Mouse (Mus musculus) large intestine, adult 2 months (tissue): ENCODE data around the gene Trub1. TPM values are rescaled to one million over a fixed set of nuclear protein-coding genes. Genes with fewer than 3 reads are reported as not detected.

Experiments used
- DNase-seq: peaks from one replicate; pipeline ENCODE4 v3.0.0-alpha.2; 2012; ENCODE audit warnings: low read depth, low spot score
- WGBS: fragments of 180-500 bp; shearing (Covaris S2); methylation state at CpG from one replicate; pipeline ENCODE4 v1.1.7; 2018; 5-methylcytosine and 5-hydroxymethylcytosine counted together
- polyA plus RNA-seq: library from polyadenylated mRNA; depleted of rRNA; stranded (reverse); fragments of >200 nt; gene quantifications from 2 replicates; pipeline ENCODE4 v1.2.3, GENCODE M21; 2012

Trub1 gene
- polyA plus RNA-seq, 1 experiment: 3.5 TPM

- WGBS: 58% methylated on average over 7 of the region's 7 CpGs
- DNase-seq: no peak
Measured at GRCm38 (mm10) chr19:57437042-57437441, 15.7 kb upstream of the Trub1 start.

- 95% methylated on average over 5 of the region's 5 CpGs for WGBS
- DNase-seq: no peak
Measured at GRCm38 (mm10) chr19:57439296-57439695, 13.4 kb upstream of the Trub1 start.

DNA sequence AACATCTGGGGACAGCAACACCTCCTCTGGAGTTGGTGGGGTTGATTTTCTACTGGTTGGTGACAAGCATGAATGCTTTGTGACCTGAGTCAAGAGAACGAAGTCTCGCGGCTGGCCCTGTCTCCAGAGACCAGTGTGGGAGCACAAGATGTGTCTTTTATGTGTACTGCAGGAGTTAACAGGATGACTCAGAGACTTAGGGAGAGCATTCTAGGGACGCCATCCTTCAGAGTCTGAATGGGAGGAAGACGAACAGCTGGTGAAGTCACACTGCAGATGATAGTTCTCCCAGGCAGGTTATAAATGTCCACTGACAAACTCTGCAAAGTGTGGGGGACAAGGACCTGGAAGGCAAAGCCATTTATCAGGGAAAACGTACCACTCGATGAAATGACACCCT is 11.2 kb upstream of the Trub1 start:
- WGBS: 35% methylated on average over 7 of the region's 7 CpGs
- no peak for DNase-seq

GRCm38 (mm10) chr19:57442936-57443657 is 9.6 kb upstream of the Trub1 start:
- DNase-seq: no peak
- 37% methylated on average over 8 of the region's 8 CpGs for WGBS

DNA sequence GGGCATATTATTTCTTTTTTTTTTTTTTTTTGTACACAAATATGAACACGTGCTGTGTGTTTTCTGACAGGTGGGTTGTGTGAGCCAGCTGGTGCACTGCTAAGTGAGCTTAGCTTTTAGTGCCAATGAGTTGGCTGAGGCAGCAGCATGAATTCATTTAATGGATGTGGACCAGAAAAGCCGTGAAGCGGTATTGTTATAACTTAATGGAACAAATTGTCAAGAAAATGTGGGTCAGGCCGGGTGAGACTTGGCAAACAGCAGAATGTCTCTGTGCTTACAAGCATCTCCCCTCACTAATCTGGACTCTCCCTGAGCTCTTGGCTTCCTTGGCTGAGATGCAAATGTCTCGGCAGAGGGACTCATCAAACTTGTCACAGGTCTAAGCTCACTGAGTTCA is 7.7 kb upstream of the Trub1 start:
- WGBS: 45% methylated on average over 5 of the region's 5 CpGs
- DNase-seq: no peak

- DNase-seq: no peak
- 81% methylated on average over 1 of the region's 1 CpGs for WGBS
Measured at GRCm38 (mm10) chr19:57450849-57451248, 1.9 kb upstream of the Trub1 start.

DNA sequence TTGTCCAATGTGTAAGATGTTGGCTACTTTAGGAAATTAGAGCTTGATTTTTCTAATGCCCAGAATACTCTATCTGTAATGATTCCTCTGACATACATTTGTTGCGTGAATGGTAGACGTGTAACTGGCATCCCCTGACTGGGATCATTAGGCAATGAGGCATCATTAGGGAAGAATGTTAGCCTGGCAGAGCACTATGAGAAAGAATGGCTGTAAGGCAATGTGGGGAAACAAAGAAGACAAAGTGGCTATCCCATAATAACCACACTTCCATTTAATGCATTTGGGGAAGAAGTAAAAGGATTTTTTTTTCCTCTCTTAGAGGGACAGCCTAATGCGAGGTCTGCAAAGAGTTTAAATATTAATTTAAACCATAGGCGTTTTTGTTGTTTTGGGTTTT is 950 bp upstream of the Trub1 start:
- 91% methylated on average over 4 of the region's 4 CpGs for WGBS

GRCm38 (mm10) chr19:57453218-57453600 is 497 bp downstream of the Trub1 start:
- DNase-seq: no peak
- WGBS: 5% methylated on average over 6 of the region's 6 CpGs

More for the DNA sequence above, 950 bp upstream of the Trub1 start:
- no peak for DNase-seq

GRCm38 (mm10) chr19:57455286-57455960 is 2.7 kb downstream of the Trub1 start:
- WGBS: 97% methylated on average over 25 of the region's 25 CpGs

GRCm38 (mm10) chr19:57457075-57457474 is 4.4 kb downstream of the Trub1 start:
- DNase-seq: no peak
- 70% methylated on average over 2 of the region's 2 CpGs for WGBS

More at GRCm38 (mm10) chr19:57455286-57455960, 2.7 kb downstream of the Trub1 start:
- no peak for DNase-seq

DNA sequence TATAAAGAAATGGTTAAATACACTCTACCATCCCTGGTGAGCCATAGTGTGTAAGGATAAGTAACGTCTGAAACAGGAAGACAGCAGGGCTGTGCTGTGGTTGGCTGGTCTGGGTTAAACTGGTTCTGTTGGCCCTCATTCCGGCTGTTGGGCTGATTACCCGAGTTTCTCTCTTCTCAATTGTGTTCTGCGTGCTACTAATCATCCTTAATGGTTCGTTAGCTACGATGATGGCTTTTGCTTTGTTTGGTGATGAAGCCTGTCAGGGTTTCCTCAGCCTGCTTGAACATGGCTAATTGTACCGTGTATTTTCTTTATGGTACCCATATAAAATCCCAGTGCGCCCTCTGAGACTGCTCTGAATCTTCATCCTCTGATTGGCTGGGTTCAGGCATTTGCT is 11.0 kb downstream of the Trub1 start:
- DNase-seq: no peak
- whole genome bisulfite sequencing: 86% methylated on average over 8 of the region's 8 CpGs

DNA sequence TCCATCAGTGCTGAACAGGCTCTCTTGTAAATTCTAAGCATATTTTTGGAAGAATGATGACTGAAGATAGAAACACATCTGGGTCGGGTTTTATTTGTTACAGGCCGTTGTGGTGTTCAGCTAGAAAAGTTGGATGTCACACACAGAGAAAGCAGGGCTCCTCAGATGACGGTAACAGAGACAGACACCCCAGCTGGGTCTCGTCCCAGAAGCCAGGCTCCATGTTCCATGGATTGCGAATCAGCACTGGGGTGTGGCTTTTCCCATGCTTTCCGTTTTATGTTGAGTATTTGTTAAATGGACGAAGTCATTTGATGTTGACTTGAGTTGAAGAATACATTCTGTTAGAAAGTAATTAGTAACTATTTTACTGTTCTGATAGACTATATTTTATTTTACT is 13.0 kb downstream of the Trub1 start:
- no peak for DNase-seq
- 84% methylated on average over 7 of the region's 7 CpGs for WGBS

DNA sequence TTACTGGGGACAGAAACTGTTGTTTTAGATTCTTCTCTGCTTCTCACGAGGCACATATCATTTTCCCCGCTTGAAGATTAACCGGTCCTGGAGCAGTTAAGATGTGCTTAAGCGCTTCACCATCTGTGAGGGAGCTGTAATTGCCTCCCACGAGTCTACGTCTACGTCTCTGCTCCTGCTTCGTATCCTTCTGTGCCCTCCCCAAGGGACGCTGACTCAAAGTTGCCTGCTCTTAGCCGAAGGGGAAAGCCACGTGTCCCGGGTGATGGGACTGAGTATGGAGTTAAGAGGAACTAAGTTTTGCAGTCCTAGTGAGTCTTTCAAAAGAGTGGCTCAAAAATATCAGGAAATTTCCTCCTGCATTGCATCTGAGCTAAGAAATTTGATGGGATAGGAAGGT is 18.3 kb downstream of the Trub1 start:
- DNase-seq: no peak
- WGBS: 88% methylated on average over 12 of the region's 12 CpGs

DNA sequence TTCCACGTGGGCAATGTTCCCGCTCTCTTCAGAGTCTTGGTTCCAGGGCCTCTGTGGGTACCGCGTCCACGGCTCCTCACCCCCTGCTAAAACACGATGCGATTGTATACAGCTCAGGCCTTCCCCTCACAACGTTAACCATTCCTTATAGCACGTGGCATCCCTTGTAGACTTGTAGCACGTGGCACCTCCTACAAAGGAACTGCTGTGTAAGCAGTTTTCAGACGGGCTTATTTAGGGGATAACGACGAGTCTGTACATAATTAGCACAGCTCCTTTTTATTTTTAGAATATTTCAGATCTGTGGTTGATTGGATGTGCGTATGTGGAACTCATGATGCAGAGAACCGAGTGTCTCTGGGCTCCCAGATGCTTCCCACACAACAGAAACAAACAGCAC is 19.5 kb downstream of the Trub1 start:
- 91% methylated on average over 15 of the region's 15 CpGs for WGBS
- no peak for DNase-seq

DNA sequence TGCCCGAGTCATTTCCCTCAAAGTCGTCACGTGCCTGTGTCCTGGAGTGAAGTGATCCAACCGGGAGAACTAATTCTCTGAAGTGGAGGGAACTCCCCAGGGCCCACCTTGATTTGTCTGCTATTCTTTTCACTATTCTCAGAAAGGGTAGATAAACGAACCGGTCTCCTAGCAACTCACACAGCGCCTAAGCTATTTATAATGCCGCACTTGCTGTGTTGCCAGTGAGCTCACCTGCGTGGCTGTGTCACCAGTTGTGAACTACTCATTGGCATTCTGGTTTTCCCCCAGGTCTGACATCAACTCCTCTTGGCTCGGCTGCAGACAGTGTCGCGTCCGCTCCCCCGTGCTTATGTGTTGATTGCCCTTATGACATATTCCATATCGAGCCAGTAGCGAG is 20.6 kb downstream of the Trub1 start:
- DNase-seq: no peak
- WGBS: 74% methylated on average over 16 of the region's 16 CpGs

DNA sequence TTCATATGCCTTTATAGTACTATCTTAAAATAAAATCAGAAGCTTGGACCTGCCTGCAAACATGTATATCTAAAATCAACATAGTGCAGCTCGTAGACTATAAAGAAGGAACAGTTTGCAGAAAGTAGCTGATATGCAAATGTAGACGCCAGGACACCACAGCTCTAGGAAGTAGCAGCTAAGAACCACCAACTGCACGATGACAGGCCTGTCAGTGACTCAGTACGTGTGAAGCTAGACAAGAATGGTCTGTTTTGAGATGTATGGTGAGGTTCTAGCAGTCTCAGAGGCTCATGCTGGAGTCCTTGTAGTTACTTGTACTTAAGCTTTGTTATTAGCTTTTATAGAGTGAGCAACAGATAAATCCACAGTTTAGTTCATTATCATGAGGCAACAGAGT is 22.6 kb downstream of the Trub1 start:
- no peak for DNase-seq
- WGBS: 63% methylated on average over 4 of the region's 4 CpGs

GRCm38 (mm10) chr19:57477310-57477709 is 24.6 kb downstream of the Trub1 start:
- DNase-seq: no peak
- 76% methylated on average over 8 of the region's 8 CpGs for WGBS

DNA sequence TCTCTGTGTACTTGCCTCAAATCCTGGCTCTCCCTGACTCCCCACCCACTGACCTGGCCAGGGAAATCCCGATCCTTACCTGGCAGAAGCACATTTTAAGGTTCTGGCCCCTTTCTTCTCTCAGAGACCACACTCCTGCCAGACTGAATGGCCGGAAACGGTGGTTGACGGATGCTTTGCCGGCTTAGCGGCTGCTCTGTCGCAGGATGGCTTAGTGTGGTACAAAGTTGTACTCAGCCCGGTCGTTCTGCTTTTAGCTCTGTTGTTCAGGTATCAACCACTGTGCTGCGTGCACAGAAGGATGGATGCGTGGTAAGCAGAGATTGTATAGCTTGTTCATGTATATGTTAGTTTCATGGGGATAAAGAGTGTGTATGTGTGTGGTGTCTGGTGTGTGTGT is 25.3 kb downstream of the Trub1 start:
- DNase-seq: no peak
- WGBS: 86% methylated on average over 11 of the region's 11 CpGs

DNA sequence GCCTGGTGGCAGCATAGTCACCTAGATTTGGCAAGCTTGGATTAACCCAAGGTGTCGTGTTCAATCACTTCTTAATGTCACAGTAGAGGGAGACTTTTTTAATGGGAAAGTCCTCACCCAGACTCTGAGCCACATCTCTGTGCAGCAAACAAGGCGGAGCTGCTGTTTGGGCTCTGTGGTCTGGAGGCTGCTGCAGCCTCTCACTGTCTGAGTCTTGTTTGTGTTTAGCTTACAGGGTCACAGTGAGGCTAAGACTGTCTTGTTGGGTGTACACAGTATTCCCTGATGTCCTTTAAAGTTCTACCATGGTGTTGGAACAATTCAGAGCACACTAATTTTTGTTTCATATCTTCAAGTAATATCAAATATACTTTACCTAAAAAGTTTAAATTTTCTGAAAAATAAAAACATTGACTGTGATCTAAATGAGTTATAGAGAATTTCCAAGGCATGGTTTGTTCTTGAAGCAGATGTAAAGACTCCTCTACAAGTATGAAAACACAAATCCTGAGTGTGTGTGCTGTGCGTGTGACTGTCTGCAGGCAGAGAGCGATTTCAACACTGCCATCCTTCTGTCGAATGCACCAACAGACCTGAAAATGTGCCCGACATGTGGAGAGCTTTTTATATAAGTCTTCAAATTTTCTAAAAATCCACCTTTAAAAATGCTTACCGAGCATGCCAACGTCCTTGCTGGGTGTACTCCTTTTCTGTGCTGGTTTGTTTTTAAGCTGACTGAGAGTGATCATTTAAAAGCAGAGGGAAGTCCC is 27.4 kb downstream of the Trub1 start:
- no peak for DNase-seq

DNA sequence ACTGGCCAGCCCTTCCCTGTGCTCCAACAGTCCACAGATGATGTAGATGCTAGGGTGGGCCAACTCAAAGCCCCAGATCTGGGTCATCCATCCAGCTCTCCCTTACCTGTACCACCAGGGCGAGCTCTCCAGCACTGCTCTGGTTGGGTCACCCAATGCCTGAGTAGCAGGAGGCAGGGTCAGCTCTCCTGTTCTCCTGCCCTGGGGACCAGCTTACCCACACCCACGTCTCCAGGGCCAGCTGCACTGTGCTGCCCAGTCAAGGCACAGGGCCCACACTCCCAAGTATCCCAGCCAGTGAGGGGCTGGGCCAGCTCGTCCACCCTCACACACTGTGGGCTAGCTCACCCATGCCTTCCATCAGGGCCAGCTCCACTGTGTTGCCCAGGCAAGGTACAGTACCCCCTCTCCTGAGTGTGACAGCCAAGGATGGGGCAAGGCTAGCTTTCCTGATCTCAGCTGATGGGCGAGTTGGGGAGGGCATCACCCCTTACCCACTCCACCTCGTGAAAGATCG is 29.1 kb downstream of the Trub1 start:
- WGBS: 95% methylated on average over 6 of the region's 6 CpGs
- DNase-seq: no peak

More for the DNA sequence above, 27.4 kb downstream of the Trub1 start:
- WGBS: 79% methylated on average over 8 of the region's 8 CpGs
